Mouse (Mus musculus) hindbrain, postnatal 0 days (tissue): Measurements from ENCODE around the gene Leap2. TPM values are rescaled to one million over a fixed set of nuclear protein-coding genes. Genes with fewer than 3 reads are reported as not detected.
A peak's percentile ranks its signal among the peaks of the same experiment; 100 is the strongest.

Experiments used
- ATAC-seq: fragments of 200-750 bp; cut with Nextera tagmentation; 2 replicates; pipeline ENCODE4 v1.8.0; 2017; ENCODE audit warnings: mild to moderate bottlenecking, moderate TSS enrichment, moderate library complexity
- DNase-seq: peaks from one replicate; pipeline ENCODE4 v3.0.0-alpha.2; 2015; ENCODE audit warnings: low spot score
- H3K27ac ChIP-seq: fragments of 300-500 bp; sonication (generic); 2 replicates; pipeline ENCODE4 v1.5.1; 2014; ENCODE audit warnings: mild to moderate bottlenecking
- H3K27me3 ChIP-seq: fragments of 300-500 bp; sonication (generic); 2 replicates; pipeline ENCODE4 v1.6.1; 2014; ENCODE audit warnings: low read length, mixed read lengths; ENCODE audit not compliant: insufficient read depth
- H3K36me3 ChIP-seq: fragments of 300-500 bp; sonication (generic); 2 replicates; pipeline ENCODE4 v1.6.1; 2014; ENCODE audit warnings: low read length, mixed read lengths; ENCODE audit not compliant: insufficient read depth
- H3K4me1 ChIP-seq: fragments of 300-500 bp; sonication (generic); 2 replicates; pipeline ENCODE4 v1.6.1; 2014; ENCODE audit warnings: antibody characterized with exemption, low read length, mixed read lengths; ENCODE audit not compliant: insufficient read depth
- H3K4me2 ChIP-seq: fragments of 300-500 bp; sonication (generic); 2 replicates; pipeline ENCODE4 v1.6.1; 2014; ENCODE audit warnings: low read depth, mild to moderate bottlenecking, low read length, moderate library complexity, mixed read lengths
- H3K4me3 ChIP-seq: fragments of 300-500 bp; sonication (generic); 2 replicates; pipeline ENCODE4 v1.5.1; 2014; ENCODE audit warnings: low read length
- H3K9ac ChIP-seq: fragments of 300-500 bp; sonication (generic); replicated peaks from 2 replicates; pipeline ENCODE4 v1.6.1; 2014; ENCODE audit warnings: mild to moderate bottlenecking, low read length, moderate library complexity, mixed read lengths
- H3K9me3 ChIP-seq: fragments of 300-500 bp; sonication (generic); 2 replicates; pipeline ENCODE4 v1.6.1; 2016; ENCODE audit warnings: low read length, mixed read lengths
- CTCF ChIP-seq: IDR thresholded peaks from 2 replicates; pipeline ENCODE4 v1.5.1; 2016; ENCODE audit warnings: antibody characterized with exemption, control low read depth, low read depth
- WGBS: fragments of 180-500 bp; shearing (Covaris S2); extraction: QIAGEN DNeasy Blood & Tissue Kit; methylation state at CpG from one replicate; pipeline ENCODE4 v1.1.7; 2014; 5-methylcytosine and 5-hydroxymethylcytosine counted together
- polyA plus RNA-seq: library from polyadenylated mRNA; unstranded; fragments of >200 nt; fragmentation: Nextera tagmentation; extraction: Ambion mirVana; gene quantifications from 2 replicates; pipeline ENCODE4 v1.2.1, GENCODE M21; 2015
- total RNA-seq: library from RNA; depleted of rRNA; stranded (reverse); fragments of >200 nt; gene quantifications from 2 replicates; pipeline ENCODE4 v1.2.3, GENCODE M21; 2014

Leap2 gene
- total and polyA plus RNA-seq, 2 experiments from 2014 or later, result not detected

DNA sequence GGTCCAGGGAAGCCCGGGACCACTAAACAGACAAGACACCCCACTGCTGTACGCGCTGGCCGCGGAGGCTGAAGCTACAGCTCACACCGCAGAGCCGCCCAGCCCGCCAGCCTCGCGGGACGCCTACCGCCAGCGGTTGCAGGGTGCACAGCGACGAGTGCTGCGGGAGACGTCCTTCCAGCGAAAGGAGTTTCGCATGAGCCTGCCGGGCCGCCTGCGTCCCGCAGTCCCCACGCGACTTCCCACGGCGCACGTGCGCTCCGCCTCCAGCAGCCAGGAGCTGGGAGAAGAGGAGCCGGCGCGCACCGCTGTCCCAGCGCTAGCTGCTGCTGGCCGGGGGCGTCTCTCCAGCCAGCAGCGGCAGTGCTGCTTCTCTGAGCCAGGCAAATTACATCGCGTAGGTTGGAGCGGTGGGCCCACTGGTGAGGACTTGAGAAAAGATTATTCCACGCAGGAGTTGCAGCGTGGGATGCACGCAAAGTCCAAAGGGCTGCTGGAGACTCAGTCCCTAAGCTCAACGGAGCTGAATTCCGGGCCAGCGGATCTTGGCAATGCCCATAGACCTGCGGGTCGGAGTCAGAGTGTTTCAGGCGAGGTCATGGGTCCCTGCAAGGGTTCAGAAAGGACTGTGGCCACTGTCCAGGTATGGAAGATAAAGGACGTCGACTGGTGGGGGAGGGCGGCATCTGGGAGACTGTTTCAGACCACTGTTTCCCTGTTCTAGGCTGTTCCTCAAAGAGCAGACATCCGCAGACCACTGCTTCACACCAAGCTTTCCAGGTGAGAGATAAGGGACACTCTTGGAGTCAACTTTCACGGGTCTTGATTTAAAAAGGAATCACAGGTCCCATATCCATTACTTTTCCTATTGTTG, 40.8 kb upstream of the Leap2 start:
- DNase-seq (peak; percentile 44), ATAC-seq (no peak)
- no peak for TF ChIP-seq CTCF
- Histone ChIP-seq H3K4me3 (peak overlapping the region; percentile 40), H3K27ac (no peak overlapping the region), H3K9ac (no peak overlapping the region; the same call in 1 of the 2 replicates), H3K4me1 (no peaks in the 10 kb centered on the region; the same call in 1 of the 2 replicates), H3K4me2 (peak overlapping the region; percentile 62), H3K36me3 (no peaks in the 10 kb centered on the region), H3K27me3 (peaks cover 36% of the 10 kb centered on the region), H3K9me3 (no peaks in the 10 kb centered on the region)
- WGBS, result 8% methylated on average over 55 of the region's 55 CpGs

DNA sequence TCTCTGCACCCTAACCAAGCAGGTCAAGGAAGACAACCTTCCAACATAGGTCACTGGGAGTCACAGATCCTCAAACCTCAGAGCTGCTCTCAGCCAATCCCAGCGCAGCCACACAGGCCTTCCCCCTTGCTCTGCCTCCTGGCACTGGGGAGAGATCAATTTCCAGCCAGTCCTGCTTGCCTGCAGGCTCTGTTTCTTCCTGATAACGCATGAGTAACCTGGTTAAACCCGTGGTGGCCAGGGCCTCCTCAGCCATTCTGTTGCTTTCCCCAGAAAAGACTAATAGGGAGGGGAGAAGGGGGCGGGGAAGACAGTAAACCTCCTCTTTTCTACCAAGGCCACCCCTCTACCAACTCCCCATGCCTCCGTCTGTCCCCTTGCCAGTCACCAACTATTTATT, 38.8 kb upstream of the Leap2 start:
- H3K9me3 ChIP-seq, result no peaks in the 10 kb centered on the region
- H3K4me3 ChIP-seq, result no peak overlapping the region
- no peak for DNase-seq
- no peak overlapping the region for H3K27ac ChIP-seq
- no peak overlapping the region for H3K4me2 ChIP-seq
- H3K36me3 ChIP-seq, result no peaks in the 10 kb centered on the region
- no peaks in the 10 kb centered on the region; the same call in 1 of the 2 replicates for H3K4me1 ChIP-seq
- TF ChIP-seq CTCF, result no peak
- peaks cover 42% of the 10 kb centered on the region for H3K27me3 ChIP-seq
- WGBS, result 27% methylated on average over 5 of the region's 5 CpGs
- no peak for ATAC-seq
- H3K9ac ChIP-seq, result no peak overlapping the region

DNA sequence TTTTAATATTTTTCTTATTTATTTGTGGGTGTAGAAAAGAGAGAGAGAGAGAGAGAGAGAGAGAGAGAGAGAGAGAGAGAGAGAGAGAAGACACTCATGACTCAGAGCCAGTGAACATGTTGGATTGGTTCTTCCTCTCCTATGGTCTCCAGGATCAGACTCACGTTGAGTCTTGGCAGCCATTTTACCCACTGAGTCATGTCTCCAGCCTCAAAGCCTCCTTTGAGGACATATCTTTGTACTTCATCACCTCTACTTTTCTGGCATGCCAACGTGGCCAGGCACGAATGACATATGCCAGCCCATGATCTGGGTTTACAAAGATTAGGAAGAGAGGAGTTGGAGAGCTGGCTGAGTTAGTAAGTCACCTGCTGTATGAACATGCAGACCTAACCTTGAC, 37.2 kb upstream of the Leap2 start:
- no peak for TF ChIP-seq CTCF
- Histone ChIP-seq H3K27me3 (peaks cover 37% of the 10 kb centered on the region), H3K4me3 (no peak overlapping the region), H3K27ac (no peak overlapping the region), H3K9me3 (no peaks in the 10 kb centered on the region), H3K4me1 (no peaks in the 10 kb centered on the region), H3K4me2 (no peak overlapping the region), H3K9ac (no peak overlapping the region), H3K36me3 (no peaks in the 10 kb centered on the region)
- DNase-seq (no peak), ATAC-seq (no peak)
- WGBS, result 80% methylated on average over 3 of the region's 3 CpGs

DNA sequence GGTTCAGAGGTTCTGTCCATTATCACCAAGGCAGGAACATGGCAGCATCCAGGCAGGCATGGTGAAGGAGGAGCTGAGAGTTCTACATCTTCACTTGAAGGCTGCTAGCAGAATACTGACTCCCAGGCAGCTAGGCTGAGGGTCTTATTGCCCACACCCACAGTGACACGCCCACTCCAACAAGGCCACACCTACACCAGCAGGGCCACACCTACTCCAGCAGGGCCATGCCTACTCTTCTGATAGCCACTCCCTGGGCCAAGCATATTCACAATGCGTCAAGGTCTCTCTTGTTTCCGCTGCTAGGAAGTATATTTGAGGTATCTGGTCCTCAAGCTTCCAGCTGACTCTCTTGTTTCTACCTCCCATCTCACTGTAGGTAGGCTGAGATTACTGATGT, 36.0 kb upstream of the Leap2 start:
- WGBS, result 58% methylated on average over 3 of the region's 3 CpGs
- peaks cover 27% of the 10 kb centered on the region; the same call in 1 of the 2 replicates for H3K27me3 ChIP-seq
- ATAC-seq, result no peak

DNA sequence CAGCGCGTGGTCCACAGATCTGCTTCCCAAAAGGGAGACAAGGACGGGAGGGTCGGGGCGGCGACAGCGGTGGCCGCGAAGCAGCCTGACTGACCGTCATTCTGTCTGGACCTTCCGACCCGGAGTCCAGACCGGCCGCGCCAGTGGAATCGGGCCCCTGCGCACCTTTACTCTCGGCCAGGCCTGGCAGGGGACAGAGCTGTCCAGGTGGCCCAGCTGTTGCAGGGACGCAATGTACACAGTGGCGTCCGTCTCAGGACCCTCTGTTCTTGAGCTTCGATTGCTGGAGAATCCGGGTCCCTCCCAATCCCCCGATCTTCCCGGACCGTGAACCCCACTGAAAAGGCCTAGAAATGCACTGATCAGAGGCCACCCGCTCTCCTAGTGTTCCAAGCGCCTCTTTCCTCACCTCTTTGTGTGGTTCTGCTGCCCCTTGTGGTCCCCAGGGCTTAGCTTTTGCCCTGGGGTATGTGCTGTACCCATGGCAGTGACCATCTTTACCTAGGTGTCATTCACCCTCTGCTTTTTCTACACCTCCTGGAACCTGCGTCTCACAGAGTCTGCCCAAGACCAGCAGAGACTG, 34.5 kb upstream of the Leap2 start:
- Histone ChIP-seq H3K4me3 (peak overlapping the region; percentile 38), H3K27me3 (peaks cover 19% of the 10 kb centered on the region; the same call in 1 of the 2 replicates), H3K4me1 (no peaks in the 10 kb centered on the region), H3K36me3 (no peaks in the 10 kb centered on the region), H3K9ac (peak overlapping the region; percentile 49), H3K4me2 (peak overlapping the region; percentile 60), H3K27ac (no peak overlapping the region), H3K9me3 (no peaks in the 10 kb centered on the region)
- DNase-seq, result no peak
- peak; percentile 48; the same call in 1 of the 2 replicates for ATAC-seq
- 8% methylated on average over 28 of the region's 29 CpGs for WGBS
- TF ChIP-seq CTCF, result no peak

More for the DNA sequence above, 36.0 kb upstream of the Leap2 start:
- H3K4me1 ChIP-seq, result no peaks in the 10 kb centered on the region
- TF ChIP-seq CTCF, result no peak
- H3K27ac ChIP-seq, result no peak overlapping the region
- no peaks in the 10 kb centered on the region for H3K36me3 ChIP-seq
- H3K9me3 ChIP-seq, result no peaks in the 10 kb centered on the region
- H3K4me2 ChIP-seq, result no peak overlapping the region
- no peak overlapping the region for H3K4me3 ChIP-seq
- no peak for DNase-seq
- H3K9ac ChIP-seq, result no peak overlapping the region

DNA sequence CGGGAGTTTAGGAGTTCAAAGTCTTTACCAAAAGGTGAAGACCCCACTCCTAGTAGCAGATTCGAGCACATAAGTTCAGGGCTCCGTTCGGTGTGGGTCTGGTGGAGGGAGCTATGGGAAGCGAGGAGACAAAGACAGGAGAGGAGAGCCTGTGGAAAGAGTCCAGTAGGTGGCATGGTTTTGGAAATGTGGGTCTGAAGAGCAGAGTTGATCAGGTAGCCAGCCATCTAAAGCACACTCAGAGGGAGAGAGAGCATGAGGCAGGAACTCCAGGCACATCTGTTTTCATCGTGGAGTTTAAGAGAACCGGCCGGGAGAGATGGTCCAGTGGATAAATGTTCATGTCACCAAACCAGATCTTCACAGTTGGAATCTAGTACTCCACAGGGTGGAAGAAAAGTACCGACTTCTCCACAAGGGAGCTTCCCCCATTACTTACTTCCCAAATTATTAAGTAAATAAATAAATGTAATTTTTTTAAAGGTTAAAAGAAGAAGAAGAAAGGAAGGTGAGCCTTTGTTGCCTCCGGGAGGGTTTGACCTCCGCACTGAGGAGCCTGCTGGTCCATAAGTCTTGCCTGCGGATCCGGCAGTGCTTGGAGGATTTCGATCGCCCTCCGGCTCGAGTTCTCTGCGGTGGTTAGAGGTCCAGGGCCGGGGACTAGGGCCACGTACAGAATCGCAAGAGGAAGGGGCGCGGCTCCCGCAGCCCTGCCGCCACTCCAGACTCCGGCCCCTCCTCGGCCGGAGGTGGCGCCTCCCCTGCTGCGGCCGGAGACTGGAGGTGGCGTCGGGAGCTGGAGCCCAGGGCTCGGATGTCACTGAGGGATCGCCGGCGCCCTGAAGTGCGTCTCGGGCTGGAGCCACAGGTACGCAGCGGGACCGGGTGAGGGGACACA, 33.8 kb upstream of the Leap2 start, which contains the start of the genes Gm10447 and Shroom1:
TSS of gene Gm10447 (minus strand) at position 637 of the 898 bp plus-strand sequence.
TSS of gene Shroom1 (plus strand) at position 732 of the 898 bp plus-strand sequence.
- 3% methylated on average over 42 of the region's 42 CpGs for WGBS
- Histone ChIP-seq H3K4me2 (peak within 1 kb of the TSS; percentile 60), H3K4me1 (no peaks in the 10 kb centered on the region), H3K27me3 (peaks cover 17% of the 10 kb centered on the region; the same call in 1 of the 2 replicates), H3K9ac (peak within 1 kb of the TSS; percentile 49), H3K9me3 (no peaks in the 10 kb centered on the region), H3K27ac (no peak within 1 kb of the TSS), H3K36me3 (no peaks in the 10 kb centered on the region), H3K4me3 (peak within 1 kb of the TSS; percentile 38)
- peak; percentile 51 for TF ChIP-seq CTCF
- ATAC-seq, result peak; percentile 43; the same call in 1 of the 2 replicates
- peak; percentile 53 for DNase-seq
